ENCODE assay signal across 9 mouse cellular contexts in genomic region chr10:80573944-80574343, GRCm38 (mm10). TPM values are rescaled to one million over a fixed set of nuclear protein-coding genes. Genes with fewer than 3 reads are reported as not detected.
DNase-seq lines count a peak whose midpoint lies in the region; ATAC-seq and TF ChIP-seq lines count a peak whose summit lies in the region.
"Had no signal": no experiment of that assay in that cellular context is flagged by ENCODE, and none has a peak within 500 bp of the region (broad histone marks: within the 10 kb centered on the region; RNA-seq: fewer than 3 reads in every experiment).

No protein-coding gene starts in this region.

- DNase-seq in kidney, postnatal 0 days (ENCODE audit: low spot score) = peak; percentile 25
- no peak for DNase-seq in kidney, adult 9 months
- no peak for DNase-seq in embryonic facial prominence, embryonic 10.5 days (ENCODE audit: low spot score)
- peak; percentile 40 for DNase-seq in midbrain, embryonic 14.5 days
- no peak for DNase-seq in B cell, adult 2 months
- no peak for DNase-seq in adrenal gland, adult 18-20 months (ENCODE audit: low spot score in 2 of 2)

- no peak for TF ChIP-seq CTCF in kidney, postnatal 0 days (IDR thresholded peaks at IDR 0.05; ENCODE audit: low read depth)

- no peak for ATAC-seq in erythroblast, adult 5-6 weeks (replicated peaks; ENCODE audit: low FRiP score, poor library complexity, severe bottlenecking)
- no peak for ATAC-seq in kidney, postnatal 0 days (replicated peaks; ENCODE audit: low FRiP score, low read depth)
- ATAC-seq in midbrain, embryonic 14.5 days (ENCODE audit: low FRiP score, low TSS enrichment) = no peak
- ATAC-seq: forebrain, embryonic 16.5 days had no signal

- H3K27ac ChIP-seq in kidney, postnatal 0 days = no peak overlapping the region
- 0 out of 2 replicates have a peak overlapping the region, but pooled peaks have one; percentile 36 for H3K27ac ChIP-seq in embryonic facial prominence, embryonic 10.5 days (replicated peaks)
- peak overlapping the region; percentile 37; the same call in 1 of the 2 replicates for H3K27ac ChIP-seq in midbrain, embryonic 14.5 days (replicated peaks; ENCODE audit: low read depth, low read length)

- H3K4me3 ChIP-seq in erythroblast, embryonic 14.5 days (replicated peaks) = peak overlapping the region; percentile 96
- H3K4me3 ChIP-seq in kidney, postnatal 0 days (replicated peaks; ENCODE audit: low read depth, low read length) = no peak overlapping the region
- H3K4me3 ChIP-seq in embryonic facial prominence, embryonic 10.5 days = peak overlapping the region; percentile 22; the same call in 1 of the 2 replicates
- H3K4me3 ChIP-seq in midbrain, embryonic 14.5 days (replicated peaks; ENCODE audit: low read depth, low read length) = no peak overlapping the region

- 36% methylated on average over 9 of the region's 9 CpGs for WGBS in kidney, postnatal 0 days
- WGBS in embryonic facial prominence, embryonic 10.5 days = 65% methylated on average over 9 of the region's 9 CpGs
- WGBS in midbrain, embryonic 14.5 days = 49% methylated on average over 9 of the region's 9 CpGs

- H3K9ac ChIP-seq in kidney, postnatal 0 days (ENCODE audit: low read depth, low read length) = peak overlapping the region; percentile 5; the same call in 1 of the 2 replicates
- H3K9ac ChIP-seq in midbrain, embryonic 14.5 days (replicated peaks; ENCODE audit: low read length) = no peak overlapping the region; the same call in 1 of the 2 replicates

- H3K4me1 ChIP-seq in erythroblast, embryonic 14.5 days (ENCODE audit: control insufficient read depth) = peaks cover 97% of the 10 kb centered on the region
- peaks cover 27% of the 10 kb centered on the region for H3K4me1 ChIP-seq in kidney, postnatal 0 days (replicated peaks; ENCODE audit: insufficient read depth, low read length)
- H3K4me1 ChIP-seq in embryonic facial prominence, embryonic 10.5 days = peaks cover 98% of the 10 kb centered on the region
- H3K4me1 ChIP-seq in midbrain, embryonic 14.5 days (ENCODE audit: control insufficient read depth, insufficient read depth, low read length) = peaks cover 42% of the 10 kb centered on the region

- H3K36me3 ChIP-seq in erythroblast, embryonic 14.5 days (ENCODE audit: control insufficient read depth) = peaks cover 66% of the 10 kb centered on the region
- H3K36me3 ChIP-seq in kidney, postnatal 0 days (ENCODE audit: insufficient read depth, low read length) = no peaks in the 10 kb centered on the region
- H3K36me3 ChIP-seq in embryonic facial prominence, embryonic 10.5 days (replicated peaks) = peaks cover 3% of the 10 kb centered on the region
- 0 out of 2 replicates have a peak, but pooled peaks cover under 1% of the 10 kb centered on the region for H3K36me3 ChIP-seq in midbrain, embryonic 14.5 days (ENCODE audit: control insufficient read depth, insufficient read depth, low read length)

- H3K27me3 ChIP-seq in erythroblast, embryonic 14.5 days (ENCODE audit: control insufficient read depth) = no peaks in the 10 kb centered on the region
- no peaks in the 10 kb centered on the region for H3K27me3 ChIP-seq in kidney, postnatal 0 days (ENCODE audit: insufficient read depth, low read length)
- no peaks in the 10 kb centered on the region for H3K27me3 ChIP-seq in embryonic facial prominence, embryonic 10.5 days (replicated peaks; ENCODE audit: low read depth, poor library complexity, severe bottlenecking)
- no peaks in the 10 kb centered on the region for H3K27me3 ChIP-seq in midbrain, embryonic 14.5 days (ENCODE audit: control insufficient read depth, insufficient read depth, low read length)

- H3K4me2 ChIP-seq in kidney, postnatal 0 days (ENCODE audit: low read length) = no peak overlapping the region
- no peak overlapping the region for H3K4me2 ChIP-seq in midbrain, embryonic 14.5 days (ENCODE audit: low read length)

- no peaks in the 10 kb centered on the region for H3K9me3 ChIP-seq in erythroblast, embryonic 14.5 days (ENCODE audit: control insufficient read depth, low read length)
- H3K9me3 ChIP-seq in kidney, postnatal 0 days (replicated peaks; ENCODE audit: low read length) = no peaks in the 10 kb centered on the region
- H3K9me3 ChIP-seq in embryonic facial prominence, embryonic 10.5 days = no peaks in the 10 kb centered on the region
- H3K9me3 ChIP-seq in midbrain, embryonic 14.5 days (ENCODE audit: control insufficient read depth, low read length) = no peaks in the 10 kb centered on the region

RNA-seq across cellular contexts. Expression of gene Klf16, which starts 3.2 kb away (rescaled TPM):
- polyA plus RNA-seq in erythroblast, embryonic 14.5 days (2012) = 19.9 and 21.2 TPM in 2 replicates
- 0.96 and 1.0 TPM in 2 replicates for total RNA-seq in erythroblast, adult 5-6 weeks (2015; ENCODE audit: low replicate concordance)
- 2.3 and 4.2 TPM in 2 replicates for total RNA-seq in erythroblast, adult 5-6 weeks (2017; ENCODE audit: low replicate concordance)
- polyA plus RNA-seq in kidney, postnatal 0 days (2015; fragmentation: Nextera tagmentation; extraction: Ambion mirVana) = 8.1 and 8.8 TPM in 2 replicates
- polyA plus RNA-seq in embryonic facial prominence, embryonic 10.5 days (2016; fragmentation: Nextera tagmentation; extraction: Ambion mirVana) = 8.5 TPM in 2 replicates
- 4.9 and 5.0 TPM in 2 replicates for polyA plus RNA-seq in midbrain, embryonic 14.5 days (2014; fragmentation: Nextera tagmentation; extraction: Ambion mirVana)
- total RNA-seq in adrenal gland, adult 18-20 months (2021) = 10 to 100 TPM; 11.3 to 12.3 TPM

RNA-seq across cellular contexts. Expression of gene Rexo1, which starts 12.6 kb away (rescaled TPM):
- polyA plus RNA-seq in erythroblast, embryonic 14.5 days (2012) = 14.5 and 15.5 TPM in 2 replicates
- total RNA-seq in erythroblast, adult 5-6 weeks (2015; ENCODE audit: low replicate concordance) = 18.0 and 20.2 TPM in 2 replicates
- 10.7 and 12.0 TPM in 2 replicates for total RNA-seq in erythroblast, adult 5-6 weeks (2017; ENCODE audit: low replicate concordance)
- polyA plus RNA-seq in kidney, postnatal 0 days (2015; fragmentation: Nextera tagmentation; extraction: Ambion mirVana) = 16.8 and 17.3 TPM in 2 replicates
- polyA plus RNA-seq in embryonic facial prominence, embryonic 10.5 days (2016; fragmentation: Nextera tagmentation; extraction: Ambion mirVana) = 34.7 and 35.0 TPM in 2 replicates
- polyA plus RNA-seq in midbrain, embryonic 14.5 days (2014; fragmentation: Nextera tagmentation; extraction: Ambion mirVana) = 31.7 and 34.2 TPM in 2 replicates
- 10 to 100 TPM; 32.9 to 48.4 TPM for total RNA-seq in adrenal gland, adult 18-20 months (2021)

RNA-seq across cellular contexts. Expression of gene Abhd17a, which starts 16.2 kb away (rescaled TPM):
- polyA plus RNA-seq in erythroblast, embryonic 14.5 days (2012) = 103 and 117 TPM in 2 replicates
- total RNA-seq in erythroblast, adult 5-6 weeks (2015; ENCODE audit: low replicate concordance) = 23.6 and 66.1 TPM in 2 replicates
- total RNA-seq in erythroblast, adult 5-6 weeks (2017; ENCODE audit: low replicate concordance) = 2.0 and 7.7 TPM in 2 replicates
- polyA plus RNA-seq in kidney, postnatal 0 days (2015; fragmentation: Nextera tagmentation; extraction: Ambion mirVana) = 104 and 121 TPM in 2 replicates
- 79.8 and 84.9 TPM in 2 replicates for polyA plus RNA-seq in embryonic facial prominence, embryonic 10.5 days (2016; fragmentation: Nextera tagmentation; extraction: Ambion mirVana)
- polyA plus RNA-seq in midbrain, embryonic 14.5 days (2014; fragmentation: Nextera tagmentation; extraction: Ambion mirVana) = 128 and 151 TPM in 2 replicates
- 100 to 1,000 TPM in 1 of 2 experiments, 10 to 100 TPM in 1; 94.5 to 102 TPM for total RNA-seq in adrenal gland, adult 18-20 months (2021)

RNA-seq across cellular contexts. Expression of gene Scamp4, which starts 28.7 kb away (rescaled TPM):
- polyA plus RNA-seq in erythroblast, embryonic 14.5 days (2012) = 6.8 and 7.3 TPM in 2 replicates
- 7.3 and 14.0 TPM in 2 replicates for total RNA-seq in erythroblast, adult 5-6 weeks (2015; ENCODE audit: low replicate concordance)
- total RNA-seq in erythroblast, adult 5-6 weeks (2017; ENCODE audit: low replicate concordance) = 2.6 and 3.1 TPM in 2 replicates
- 80.7 and 87.2 TPM in 2 replicates for polyA plus RNA-seq in kidney, postnatal 0 days (2015; fragmentation: Nextera tagmentation; extraction: Ambion mirVana)
- 84.8 and 88.2 TPM in 2 replicates for polyA plus RNA-seq in embryonic facial prominence, embryonic 10.5 days (2016; fragmentation: Nextera tagmentation; extraction: Ambion mirVana)
- 62.1 and 67.6 TPM in 2 replicates for polyA plus RNA-seq in midbrain, embryonic 14.5 days (2014; fragmentation: Nextera tagmentation; extraction: Ambion mirVana)
- 10 to 100 TPM; 49.7 to 54.4 TPM for total RNA-seq in adrenal gland, adult 18-20 months (2021)

RNA-seq across cellular contexts. Expression of gene Adat3, which starts 28.7 kb away (rescaled TPM):
- polyA plus RNA-seq in erythroblast, embryonic 14.5 days (2012) = 4.1 and 6.2 TPM in 2 replicates
- total RNA-seq in erythroblast, adult 5-6 weeks (2015; ENCODE audit: low replicate concordance) = not detected in 2 replicates
- 0.94 TPM in 1 of 2 replicates, not detected in the other for total RNA-seq in erythroblast, adult 5-6 weeks (2017; ENCODE audit: low replicate concordance)
- polyA plus RNA-seq in kidney, postnatal 0 days (2015; fragmentation: Nextera tagmentation; extraction: Ambion mirVana) = 5.0 and 6.1 TPM in 2 replicates
- 10.9 and 14.1 TPM in 2 replicates for polyA plus RNA-seq in embryonic facial prominence, embryonic 10.5 days (2016; fragmentation: Nextera tagmentation; extraction: Ambion mirVana)
- polyA plus RNA-seq in midbrain, embryonic 14.5 days (2014; fragmentation: Nextera tagmentation; extraction: Ambion mirVana) = 4.9 and 5.0 TPM in 2 replicates
- total RNA-seq in adrenal gland, adult 18-20 months (2021) = 1 to 10 TPM; 1.8 to 2.1 TPM

Comparison
In these comparisons a context has a peak if more than half of its experiments do, and no peak if none do; other contexts are left out.
1. DNase-seq: peak in kidney, postnatal 0 days (single experiment) and midbrain, embryonic 14.5 days (single experiment); none in kidney, adult 9 months (single experiment), embryonic facial prominence, embryonic 10.5 days (single experiment), B cell, adult 2 months (0 of 2) and adrenal gland, adult 18-20 months (0 of 2).
2. H3K4me3 ChIP-seq: peak in erythroblast, embryonic 14.5 days (single experiment) and embryonic facial prominence, embryonic 10.5 days (single experiment); none in kidney, postnatal 0 days (single experiment) and midbrain, embryonic 14.5 days (single experiment).